Mouse (Mus musculus): ENCODE measurements at regions not wholly inside any gene's neighbourhood (a gene's known extent, or its start where the extent isn't known, plus 50 kb on each side); places are given as distances from the start of the nearest gene placed in this dataset.

- no peak for TF ChIP-seq EP300 (IDR thresholded peaks at IDR 0.05; ENCODE audit: low read depth)
- no peak for TF ChIP-seq CTCF (IDR thresholded peaks at IDR 0.05; ENCODE audit: low read depth)
Observed at GRCm38 (mm10) chr3:130838626-130839422, 108.6 kb upstream of the Rpl34 start.
